Mouse (Mus musculus): ENCODE data around the gene Tmem247.

GRCm38 (mm10) chr17:86966040-86966439 is 48.9 kb downstream of the Tmem247 start:
- TF ChIP-seq USF1 (IDR thresholded peaks at IDR 0.05; ENCODE audit: low read depth, low read length), result no peak
- TF ChIP-seq CTCF (IDR thresholded peaks at IDR 0.05 in 2 of 3, conservative IDR thresholded peaks at IDR 0.05 in 1 of 3; ENCODE audit: control insufficient read depth in 1 of 3, insufficient read depth in 1 of 3, low read depth in 2 of 3, low read length in 3 of 3, poor library complexity in 1 of 3, severe bottlenecking in 1 of 3), result no peak
- TF ChIP-seq POLR2A (IDR thresholded peaks at IDR 0.05; ENCODE audit: control insufficient read depth in 1 of 2, insufficient read depth in 1 of 2, low read depth in 1 of 2, low read length in 2 of 2, poor library complexity in 1 of 2), result no peak

Data from MEL (cell line).